Mouse (Mus musculus): ENCODE measurements around the gene Arl15.

Arl15 gene

DNA sequence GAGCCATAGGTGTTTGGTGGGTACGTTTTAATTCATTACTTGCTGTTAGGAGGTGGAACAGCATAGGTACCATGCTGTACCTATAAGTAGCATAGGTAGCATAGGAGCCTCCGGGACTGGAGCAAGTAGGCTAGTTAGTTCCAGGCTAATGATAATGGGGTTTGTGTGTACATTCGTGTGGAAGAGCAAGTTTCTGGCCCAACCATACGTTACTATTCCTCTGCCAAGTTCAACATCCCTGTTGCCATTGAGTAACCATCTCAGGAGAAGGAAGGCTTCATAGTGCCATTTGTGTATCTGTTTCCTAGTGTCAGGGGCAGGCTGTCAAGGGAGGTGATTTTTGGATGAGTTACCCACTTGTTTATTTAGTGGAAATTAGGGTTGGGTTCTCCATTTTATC lies 141.4 kb downstream of the Arl15 start:
- DNase-seq (ENCODE audit: low spot score), result no peak

DNA sequence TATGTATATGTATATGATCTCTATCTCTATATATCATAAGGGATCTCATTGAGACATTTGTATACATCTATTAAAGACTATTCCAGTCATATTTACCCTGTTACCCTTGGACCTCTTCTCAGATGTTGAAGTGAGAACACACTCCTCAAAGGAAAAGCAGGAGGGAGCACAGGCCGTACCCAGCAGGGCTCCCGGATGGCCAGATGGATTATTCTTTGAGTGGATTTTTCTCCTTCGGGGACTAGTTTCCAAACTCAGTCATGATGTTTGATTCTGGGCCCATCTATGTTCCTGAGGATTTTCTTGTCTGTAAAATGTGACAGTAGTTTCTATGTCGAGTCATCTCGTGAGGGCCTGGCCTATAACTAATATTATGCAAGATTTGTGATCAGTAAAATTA lies 142.9 kb downstream of the Arl15 start:
- no peak for DNase-seq (ENCODE audit: low spot score)

DNA sequence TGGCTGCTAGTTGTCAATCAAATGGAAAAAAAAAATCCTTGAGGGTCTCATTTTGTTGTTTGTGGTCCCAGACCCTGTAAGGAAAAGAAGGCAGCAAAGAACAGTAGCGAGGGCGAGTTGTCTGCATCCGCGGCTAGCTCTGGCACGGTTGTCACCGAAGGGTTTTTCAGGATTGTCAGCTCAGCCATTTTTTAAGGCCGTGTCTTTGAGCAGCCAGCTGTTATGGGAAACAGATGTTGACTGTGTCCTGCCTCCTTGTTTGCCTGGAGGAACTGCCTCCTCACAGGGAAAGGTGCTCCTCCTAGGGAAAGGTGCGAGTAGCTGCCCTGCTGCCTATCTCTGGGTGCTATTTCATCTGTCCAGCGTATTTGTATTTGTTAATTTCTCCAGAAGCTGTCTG lies 144.3 kb downstream of the Arl15 start:
- no peak for DNase-seq (ENCODE audit: low spot score)

DNA sequence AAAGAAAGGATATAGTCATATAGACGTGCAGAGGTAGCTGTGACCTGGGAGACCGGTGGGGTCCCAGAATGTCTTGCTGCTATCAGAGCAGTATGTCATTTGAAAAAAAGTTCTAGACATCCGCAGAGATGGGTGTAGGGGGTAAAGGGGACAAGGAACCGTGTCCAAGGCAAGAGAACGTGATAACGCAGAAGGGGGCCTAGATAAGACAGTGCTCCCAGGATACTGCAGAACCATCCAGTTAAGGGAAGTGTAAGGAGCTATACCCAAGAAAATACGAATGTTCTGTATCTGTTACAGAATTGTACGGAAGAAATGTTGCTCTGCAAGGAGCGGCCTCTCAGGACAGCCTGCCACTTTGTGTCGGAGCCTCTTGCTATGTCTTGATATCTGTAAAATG lies 144.8 kb downstream of the Arl15 start:
- DNase-seq (ENCODE audit: low spot score), result no peak

DNA sequence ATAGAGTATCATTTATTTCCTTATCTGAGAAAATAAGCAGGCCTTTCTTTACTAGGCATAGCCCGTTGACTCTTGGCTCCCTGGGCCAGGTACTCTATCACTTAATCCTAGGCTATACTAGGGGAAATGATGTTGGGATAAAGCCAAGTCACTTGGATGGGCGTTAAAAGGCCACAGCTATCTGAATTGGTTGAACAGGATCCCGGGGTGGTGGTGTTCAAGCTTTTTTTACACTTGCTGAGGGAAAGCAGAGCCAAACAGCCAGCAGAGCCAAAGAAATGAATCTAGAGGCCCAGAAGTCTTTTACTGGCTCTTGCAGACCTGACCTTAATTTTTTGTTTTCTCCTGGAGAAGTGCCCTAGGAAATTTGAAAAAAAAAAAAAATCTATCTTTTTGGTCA lies 145.4 kb downstream of the Arl15 start:
- no peak for DNase-seq (ENCODE audit: low spot score)

DNA sequence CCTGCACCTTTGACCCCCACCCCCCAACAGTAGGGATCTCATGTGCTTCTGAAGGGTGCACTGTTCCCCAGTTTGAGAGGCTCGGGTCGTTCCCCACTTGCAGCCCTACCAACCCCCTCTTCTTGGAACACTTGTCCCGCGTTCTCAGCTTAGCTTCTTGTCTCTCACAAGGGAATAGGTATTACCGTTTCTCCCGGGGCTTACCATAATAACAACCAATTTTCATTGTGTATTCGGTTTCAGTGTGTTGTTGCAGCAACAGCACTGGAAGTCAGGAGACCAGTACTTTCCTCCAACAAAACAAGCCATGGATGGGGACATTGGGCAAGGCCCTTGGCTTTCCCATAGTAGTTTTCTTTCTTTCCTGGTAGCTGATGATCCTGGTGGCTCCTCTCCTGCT lies 145.8 kb downstream of the Arl15 start:
- DNase-seq (ENCODE audit: low spot score), result no peak

DNA sequence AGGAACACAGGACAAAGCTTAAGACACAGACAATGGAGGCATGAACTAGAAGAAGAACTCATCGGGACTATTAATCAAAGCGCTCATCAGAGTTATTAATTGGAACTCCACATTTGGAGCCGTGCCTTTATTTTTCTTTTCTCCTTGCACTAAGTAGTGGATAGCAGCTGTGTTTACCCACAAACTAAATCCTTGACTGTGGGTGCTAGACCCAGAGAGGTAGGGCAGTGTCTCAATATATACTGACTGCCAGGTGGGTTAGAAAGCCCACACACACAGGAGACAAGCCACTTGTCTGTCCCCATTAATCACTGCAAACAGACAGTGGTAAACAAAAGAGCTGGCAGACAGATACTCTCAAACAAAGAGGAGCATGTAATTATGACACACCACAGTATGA lies 147.6 kb downstream of the Arl15 start:
- DNase-seq (ENCODE audit: low spot score), result no peak

DNA sequence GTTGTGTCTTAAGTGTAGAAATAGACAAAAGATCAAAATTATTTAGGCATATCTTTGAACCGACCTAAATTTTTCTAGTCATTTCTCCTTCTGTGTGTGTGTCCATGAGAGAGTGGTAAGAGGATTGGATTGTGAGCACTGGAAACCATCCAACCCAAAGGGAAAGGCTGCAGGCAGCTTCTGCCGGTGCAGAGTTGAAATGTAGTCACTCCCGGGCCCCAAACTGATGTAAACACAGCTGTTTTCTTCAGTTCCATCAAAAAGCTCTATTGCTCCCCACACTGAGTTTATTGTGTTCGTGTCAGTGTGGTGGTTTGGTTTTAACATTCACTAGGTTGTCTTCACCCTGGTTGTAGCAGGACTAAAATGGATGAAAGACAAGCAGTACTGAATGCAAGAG lies 153.2 kb downstream of the Arl15 start:
- DNase-seq (ENCODE audit: low spot score), result no peak

DNA sequence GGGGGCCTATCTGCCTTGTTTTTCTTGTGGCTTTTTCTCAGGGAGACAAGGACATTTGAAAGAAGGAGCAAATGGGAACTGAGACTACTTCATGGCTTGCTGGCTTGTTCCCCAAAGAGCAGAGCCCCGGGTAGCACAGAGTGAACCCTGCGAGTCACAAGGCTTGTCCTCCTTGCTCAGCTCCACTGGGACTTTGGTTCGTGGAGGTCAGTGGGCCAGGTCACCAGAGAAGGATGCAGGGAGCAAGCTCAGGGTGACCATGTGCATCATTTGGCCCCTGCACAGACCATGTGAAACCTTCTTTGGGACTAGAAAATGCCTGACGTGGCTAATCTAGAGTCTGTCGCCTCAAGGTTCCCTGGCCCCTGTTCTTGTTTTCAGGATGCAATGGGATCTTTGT lies 155.4 kb downstream of the Arl15 start:
- no peak for DNase-seq (ENCODE audit: low spot score)

DNA sequence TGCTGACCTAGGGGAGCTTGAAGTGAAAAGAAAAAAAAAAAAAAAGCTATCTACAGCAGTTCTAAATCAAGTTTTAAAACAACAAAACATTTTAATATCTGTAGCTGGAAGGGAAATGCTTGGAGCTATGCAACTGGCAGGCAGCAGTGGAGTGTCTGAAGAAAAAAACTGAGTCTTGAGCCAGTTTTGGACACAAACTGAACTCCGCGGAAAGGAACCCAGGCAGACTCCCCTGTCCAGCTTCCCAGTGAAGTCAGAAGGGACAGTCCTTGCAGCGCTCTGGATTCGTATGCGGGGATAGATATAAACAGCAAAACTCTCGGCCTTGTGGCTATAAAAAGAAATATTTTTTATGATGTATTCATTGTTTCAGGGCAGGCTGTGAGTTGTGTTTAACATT lies 155.8 kb downstream of the Arl15 start:
- DNase-seq (ENCODE audit: low spot score), result no peak

DNA sequence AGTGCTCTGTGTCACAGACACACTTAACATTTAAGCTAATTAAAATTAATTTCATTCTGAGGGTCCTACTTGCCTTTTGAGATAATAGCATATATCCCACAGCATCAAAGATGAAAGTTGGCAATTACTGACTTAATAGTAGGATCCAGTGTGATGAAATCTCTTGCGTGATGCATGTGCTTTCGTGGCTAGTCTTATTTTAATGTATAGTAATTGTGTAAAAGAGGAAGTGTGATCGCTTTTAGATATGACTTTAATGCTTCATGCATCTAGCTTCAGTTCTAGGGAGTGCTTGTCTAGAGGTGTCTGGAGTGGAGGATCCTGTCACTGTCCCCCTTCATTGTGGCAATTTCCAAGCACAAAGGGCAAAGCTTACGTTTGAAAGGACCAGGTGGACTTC lies 163.1 kb downstream of the Arl15 start:
- DNase-seq (ENCODE audit: low spot score), result no peak

DNA sequence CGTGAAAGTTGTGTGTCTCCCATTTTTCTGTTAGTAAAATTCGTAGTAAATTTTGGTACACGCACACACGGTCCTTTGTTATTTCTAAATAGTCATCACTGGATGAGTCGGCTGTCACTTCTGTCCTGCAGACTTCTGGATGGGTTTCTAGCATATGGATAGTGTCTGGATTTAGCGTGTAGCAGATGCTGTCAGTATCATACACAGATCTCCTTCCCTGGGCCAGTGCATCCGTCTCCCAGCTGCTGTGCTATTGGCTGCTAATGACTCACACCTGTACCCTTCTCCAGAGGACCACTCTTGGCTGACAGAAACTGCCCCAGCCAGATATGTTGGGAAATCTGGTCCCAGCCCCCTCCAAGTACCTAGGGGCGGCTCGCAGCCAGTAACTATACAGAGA lies 170.6 kb downstream of the Arl15 start:
- no peak for DNase-seq (ENCODE audit: low spot score)

DNA sequence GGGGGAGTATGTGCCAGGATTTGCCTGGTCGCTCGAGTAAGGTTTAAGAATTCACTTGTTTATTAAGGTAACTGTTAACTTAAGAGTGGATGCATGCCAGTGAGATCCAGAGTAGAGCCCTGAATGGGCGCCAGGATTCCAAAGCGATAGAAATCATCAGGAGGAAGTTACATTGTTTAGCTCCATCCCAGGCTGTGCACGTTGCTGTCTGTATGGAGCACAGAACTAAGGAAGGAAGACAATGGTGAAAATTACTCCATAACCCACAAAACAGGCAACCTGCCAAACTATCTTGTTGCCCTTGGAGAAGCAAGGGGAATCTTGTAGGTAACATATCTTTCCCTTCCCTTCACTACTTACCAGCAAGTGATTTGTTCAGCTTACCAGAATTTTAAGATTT lies 176.4 kb downstream of the Arl15 start:
- DNase-seq (ENCODE audit: low spot score), result no peak

DNA sequence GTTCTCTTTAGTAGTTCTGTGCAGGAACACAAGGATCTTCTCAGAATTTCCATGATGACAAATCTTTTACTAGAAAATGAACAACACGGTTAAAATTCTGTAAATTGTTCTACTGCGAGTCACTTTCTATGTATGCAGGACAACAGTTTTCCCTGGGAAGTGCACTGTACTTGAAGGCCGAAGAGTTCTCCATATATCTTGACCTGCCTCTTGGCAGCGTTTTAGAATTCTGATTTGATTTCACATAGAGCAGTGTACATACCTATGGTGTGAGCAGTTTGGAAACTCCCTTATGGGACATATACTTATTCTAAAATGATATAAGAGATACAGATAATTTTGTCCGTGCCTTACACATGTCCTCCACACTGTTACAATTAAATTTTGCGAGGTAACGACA lies 178.1 kb downstream of the Arl15 start:
- DNase-seq (ENCODE audit: low spot score), result no peak

DNA sequence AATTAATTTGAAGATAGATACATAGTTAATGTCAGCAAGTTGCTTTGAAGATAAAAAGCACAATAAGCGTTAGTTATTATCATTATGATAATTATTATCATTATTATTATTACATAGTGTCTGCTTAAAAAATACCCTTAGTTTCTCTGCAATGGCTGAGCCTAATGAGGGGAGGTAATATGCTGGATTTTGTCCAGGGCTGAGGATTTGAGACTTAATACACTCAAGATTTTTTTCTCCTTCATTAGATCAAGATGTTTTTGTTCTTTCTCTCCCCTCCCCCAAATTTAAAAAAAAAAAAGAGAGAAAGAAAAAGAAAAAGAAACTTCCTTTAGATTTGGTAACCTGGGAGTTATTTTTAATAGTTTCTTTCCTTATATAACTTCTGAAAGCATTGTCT lies 180.6 kb downstream of the Arl15 start:
- no peak for DNase-seq (ENCODE audit: low spot score)

DNA sequence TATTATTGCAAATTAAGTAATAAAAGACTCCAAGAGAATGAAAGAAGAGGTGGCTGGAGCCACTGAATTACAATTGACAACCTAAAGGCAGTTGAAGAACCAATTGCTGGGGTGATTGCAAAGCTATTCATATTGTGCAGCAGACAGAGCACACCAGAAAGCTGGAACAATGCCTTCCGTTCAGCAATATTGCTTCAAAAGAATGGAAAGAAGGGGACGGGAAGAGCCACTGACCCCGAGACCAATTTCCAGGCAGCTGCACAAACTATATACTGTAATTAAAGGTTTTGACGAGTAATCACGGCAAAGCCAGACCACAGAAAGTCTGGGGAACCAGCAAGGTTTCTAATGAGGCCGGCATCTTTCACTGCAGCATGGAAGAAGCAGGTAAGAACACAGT lies 181.4 kb downstream of the Arl15 start:
- DNase-seq (ENCODE audit: low spot score), result no peak

DNA sequence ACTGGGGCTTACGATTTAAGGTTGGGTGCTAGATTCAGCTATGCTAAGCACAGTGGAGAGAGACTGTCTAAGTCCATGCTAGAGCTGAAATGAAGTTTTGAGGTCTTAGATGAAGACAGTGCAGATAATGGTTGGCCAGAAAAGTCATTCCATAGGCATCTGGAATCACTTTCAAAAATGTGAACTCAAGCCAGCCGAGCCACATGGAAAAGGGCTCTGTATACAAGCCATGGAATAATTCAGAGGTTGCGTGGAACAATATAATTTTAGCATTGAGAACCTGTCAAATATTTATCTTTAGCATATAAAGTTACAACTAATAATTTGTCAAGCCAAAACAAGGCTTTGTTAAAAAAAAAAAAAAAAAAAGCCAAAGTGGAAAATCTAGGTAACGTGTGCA lies 182.6 kb downstream of the Arl15 start:
- no peak for DNase-seq (ENCODE audit: low spot score)

DNA sequence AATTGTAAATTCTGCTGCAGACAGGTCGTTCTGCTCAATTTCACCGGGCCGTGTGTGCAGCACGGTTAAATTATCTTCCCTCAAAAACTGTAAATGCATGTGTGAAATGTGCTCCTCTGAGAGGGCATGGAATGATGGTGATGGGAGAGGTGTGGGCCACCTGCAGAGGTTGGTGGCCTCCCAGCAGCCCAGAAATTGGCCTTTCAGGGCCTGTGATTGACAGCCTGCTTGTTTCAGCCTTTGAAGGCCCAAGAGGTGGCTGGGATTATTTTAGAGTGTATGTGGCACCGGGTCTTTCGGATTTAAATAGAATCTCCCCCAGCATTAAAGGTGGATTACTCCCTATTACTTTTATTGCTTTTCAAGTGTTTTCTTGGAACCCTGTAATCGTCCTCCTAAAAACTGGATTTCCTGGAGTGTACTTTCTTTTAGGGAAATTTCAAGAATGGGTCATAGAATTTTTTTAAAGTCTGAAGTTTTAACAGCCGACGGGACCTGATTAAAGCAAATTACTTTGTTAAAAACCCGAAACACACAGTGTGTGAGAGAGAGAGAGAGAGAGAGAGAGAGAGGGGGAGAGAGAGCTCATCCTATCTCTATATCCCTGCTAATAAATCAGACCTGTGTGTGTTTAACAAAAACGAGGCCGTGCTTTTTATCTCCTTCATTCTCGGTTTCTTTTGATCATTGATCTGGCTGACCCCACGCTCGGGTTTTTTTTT lies 186.6 kb downstream of the Arl15 start:
- no peak for DNase-seq (ENCODE audit: low spot score)

DNA sequence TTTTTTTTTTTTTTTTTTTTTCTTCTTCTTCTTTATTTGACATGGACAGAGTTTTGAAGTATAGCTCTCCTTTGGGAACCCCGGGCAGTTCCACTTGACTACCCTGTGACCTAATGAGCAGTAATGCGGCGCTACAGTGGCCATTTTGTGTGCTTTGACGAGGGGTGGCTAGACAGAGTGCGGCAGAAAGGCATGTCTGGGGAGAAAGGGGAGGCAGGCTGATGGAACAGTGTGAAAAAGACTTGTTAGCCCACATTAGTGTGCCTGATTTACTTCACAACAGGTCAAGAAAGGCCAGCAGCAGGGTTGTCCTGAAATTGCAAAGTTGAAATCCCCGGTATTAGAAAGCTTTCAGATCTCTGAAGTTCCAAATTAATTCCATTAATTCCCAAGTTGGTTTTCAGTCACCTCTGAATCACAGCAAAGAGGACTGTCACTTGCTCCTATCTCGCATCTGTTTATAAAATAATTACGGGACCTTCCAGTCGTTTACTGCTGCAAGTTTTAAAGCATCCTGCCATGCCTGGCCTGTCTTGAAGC lies 187.2 kb downstream of the Arl15 start:
- DNase-seq (ENCODE audit: low spot score), result no peak

DNA sequence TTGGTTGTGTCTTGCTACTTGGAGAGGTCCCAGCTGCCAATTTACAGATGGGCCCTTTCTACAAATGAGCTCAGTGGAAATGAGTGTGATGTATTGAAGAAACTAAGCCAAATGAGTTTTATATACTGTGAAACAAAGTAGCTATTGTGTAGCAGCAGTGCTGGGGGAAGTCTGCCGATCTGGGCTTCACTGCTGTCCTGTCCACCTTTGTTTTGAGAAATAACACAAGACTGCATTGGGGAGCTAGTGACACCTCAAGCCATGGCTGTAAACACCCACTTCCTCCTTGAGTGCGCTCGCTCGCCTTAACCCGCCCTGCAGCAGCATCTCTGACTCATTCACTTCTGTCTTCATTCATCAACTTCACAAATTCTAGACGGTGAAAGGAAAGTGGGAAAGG lies 189.3 kb downstream of the Arl15 start:
- DNase-seq (ENCODE audit: low spot score), result no peak

DNA sequence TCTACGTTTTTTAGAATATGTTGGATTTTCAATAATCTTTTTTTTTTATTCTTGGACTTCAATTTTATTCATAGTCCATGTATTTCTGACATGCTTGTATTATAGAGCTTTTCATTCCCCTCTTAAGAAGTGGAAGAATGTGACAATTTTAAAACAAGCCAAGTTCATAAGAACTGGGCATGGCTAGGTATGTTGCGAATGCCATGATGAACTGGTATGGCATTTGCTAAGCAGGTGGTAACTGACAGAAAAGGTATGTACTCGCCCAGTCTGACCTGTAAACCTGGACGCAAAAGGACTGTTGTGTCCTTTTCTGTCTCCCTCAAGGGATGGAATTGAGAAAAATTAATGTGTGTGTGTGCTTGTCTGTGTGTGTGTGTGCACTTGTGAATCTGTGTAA lies 190.2 kb downstream of the Arl15 start:
- DNase-seq (ENCODE audit: low spot score), result no peak

DNA sequence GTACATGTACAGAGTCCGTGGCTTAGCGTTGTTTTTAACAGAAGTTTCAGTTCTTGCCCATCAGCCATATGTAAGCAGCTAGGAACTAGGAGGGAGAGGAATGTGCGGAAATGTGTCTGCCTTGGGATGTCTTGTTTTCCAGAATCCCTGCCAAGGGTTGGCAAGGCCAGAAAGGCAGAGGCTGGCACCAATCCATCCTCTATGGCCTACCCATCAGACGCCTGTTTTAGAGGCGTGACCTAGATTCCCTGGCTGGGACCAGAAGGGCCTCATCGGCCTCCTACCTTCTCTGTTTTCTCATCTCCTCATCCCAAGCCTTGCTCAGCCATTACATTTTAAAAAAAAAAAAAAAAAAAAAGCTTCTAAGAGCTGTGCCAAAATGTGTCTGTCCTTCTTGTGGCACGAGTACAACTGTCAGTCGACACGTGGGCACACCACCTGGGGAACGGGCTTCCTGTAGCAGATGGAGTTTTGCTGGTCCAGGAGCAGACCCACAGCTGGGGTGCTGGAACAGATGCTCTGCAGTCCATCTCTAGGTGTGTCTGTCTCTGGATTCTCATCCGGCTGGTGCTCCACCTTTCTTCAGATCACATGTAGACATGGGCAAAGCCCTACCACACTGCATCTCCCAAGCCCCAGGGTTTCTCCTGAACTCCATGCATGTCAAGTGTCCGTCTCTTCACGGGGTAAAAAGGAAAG lies 192.7 kb downstream of the Arl15 start:
- DNase-seq (ENCODE audit: low spot score), result no peak

DNA sequence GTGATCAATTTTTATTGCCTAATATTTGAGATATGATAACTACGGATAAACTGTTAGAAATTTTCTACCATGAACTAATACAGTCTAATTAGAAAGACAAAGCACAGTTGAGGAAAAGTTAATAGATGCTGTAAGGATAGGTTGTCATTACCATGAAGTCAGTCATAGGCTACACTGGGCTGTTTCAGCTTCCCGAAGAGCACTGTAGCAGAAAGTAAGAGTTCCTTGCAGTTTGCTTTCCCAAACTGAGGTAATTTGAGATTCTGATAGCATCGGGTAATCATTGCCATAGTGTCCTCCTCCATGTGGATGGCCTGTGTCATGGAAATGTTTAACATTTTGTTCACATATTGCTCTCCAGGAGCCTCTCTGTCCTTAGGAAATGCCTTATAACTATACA lies 195.9 kb downstream of the Arl15 start:
- DNase-seq (ENCODE audit: low spot score), result no peak

DNA sequence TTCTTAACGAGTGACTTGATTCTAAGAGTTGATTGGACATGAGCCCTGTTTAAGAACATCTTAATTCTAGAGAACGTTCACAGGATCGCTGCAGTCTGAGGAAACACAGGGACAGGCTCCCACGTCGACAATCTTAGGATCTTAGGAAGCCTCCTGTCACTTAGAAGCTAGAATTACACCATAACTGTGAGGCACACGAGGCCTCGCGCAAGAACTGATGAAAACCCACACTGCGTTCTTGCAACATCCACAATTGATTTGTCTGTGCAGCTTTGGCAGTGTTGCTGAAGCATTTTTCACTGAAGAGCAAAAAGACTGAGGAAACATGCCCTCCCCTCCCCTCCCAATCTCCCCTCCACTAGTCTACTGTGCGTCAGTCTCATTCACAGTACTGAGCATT lies 196.4 kb downstream of the Arl15 start:
- DNase-seq (ENCODE audit: low spot score), result no peak

Measured in urinary bladder, postnatal 14 days (tissue).